Mouse (Mus musculus): ENCODE measurements around the gene Dnah7a. TPM values are rescaled to one million over a fixed set of nuclear protein-coding genes. Genes with fewer than 3 reads are reported as not detected.

Dnah7a gene
- total and polyA plus RNA-seq, 3 experiments: not detected

GRCm38 (mm10) chr1:53721353-53721752, 14.8 kb upstream of the Dnah7a start:
- TF ChIP-seq UBTF (IDR thresholded peaks at IDR 0.05; ENCODE audit: borderline replicate concordance, insufficient read depth, low read depth, low read length): no peak
- no peak for TF ChIP-seq MAX (IDR thresholded peaks at IDR 0.05; ENCODE audit: low read length)
- TF ChIP-seq MEF2A (IDR thresholded peaks at IDR 0.05; ENCODE audit: extremely low read depth, insufficient replicate concordance, low read depth, low read length, poor library complexity, severe bottlenecking): no peak
- Histone ChIP-seq H3K9me3 (replicated peaks; ENCODE audit: insufficient read depth, low read length) (no peaks in the 10 kb centered on the region), H3K4me1 (ENCODE audit: control insufficient read depth in 1 of 2, insufficient read depth in 2 of 2, low read length in 2 of 2) (no peaks in the 10 kb centered on the region), H3K9ac (ENCODE audit: control insufficient read depth, low read depth, low read length, poor library complexity, severe bottlenecking) (no peak overlapping the region), H3K27ac (ENCODE audit: control insufficient read depth, low read depth, low read length) (no peak overlapping the region), H3K27me3 (ENCODE audit: control insufficient read depth in 1 of 2, insufficient read depth in 2 of 2, low read length in 2 of 2) (no peaks in the 10 kb centered on the region), H3K36me3 (ENCODE audit: control insufficient read depth in 1 of 2, insufficient read depth in 2 of 2, low read length in 2 of 2) (no peaks in the 10 kb centered on the region), H3K4me3 (ENCODE audit: control insufficient read depth in 1 of 2, insufficient read depth in 1 of 2, low read depth in 2 of 2, low read length in 2 of 2) (no peak overlapping the region), H3K79me2 (ENCODE audit: control insufficient read depth, insufficient read depth, low read length, poor library complexity) (no peaks in the 10 kb centered on the region)
- no peak for DNase-seq (ENCODE audit: low read depth, low spot score)

- H3K27me3 ChIP-seq (ENCODE audit: control insufficient read depth in 1 of 2, insufficient read depth in 2 of 2, low read length in 2 of 2): no peaks in the 10 kb centered on the region
- DNase-seq (ENCODE audit: low read depth, low spot score): no peak
- no peaks in the 10 kb centered on the region for H3K79me2 ChIP-seq (ENCODE audit: control insufficient read depth, insufficient read depth, low read length, poor library complexity)
- H3K4me3 ChIP-seq (ENCODE audit: control insufficient read depth in 1 of 2, insufficient read depth in 1 of 2, low read depth in 2 of 2, low read length in 2 of 2): no peak overlapping the region
- no peaks in the 10 kb centered on the region for H3K4me1 ChIP-seq (ENCODE audit: control insufficient read depth in 1 of 2, insufficient read depth in 2 of 2, low read length in 2 of 2)
- H3K36me3 ChIP-seq (ENCODE audit: control insufficient read depth in 1 of 2, insufficient read depth in 2 of 2, low read length in 2 of 2): no peaks in the 10 kb centered on the region
- no peak overlapping the region for H3K9ac ChIP-seq (ENCODE audit: control insufficient read depth, low read depth, low read length, poor library complexity, severe bottlenecking)
- no peak overlapping the region for H3K27ac ChIP-seq (ENCODE audit: control insufficient read depth, low read depth, low read length)
- no peaks in the 10 kb centered on the region for H3K9me3 ChIP-seq (replicated peaks; ENCODE audit: insufficient read depth, low read length)
- TF ChIP-seq CHD1 (IDR thresholded peaks at IDR 0.05; ENCODE audit: low read depth, low read length) (no peak), POLR2AphosphoS5 (IDR thresholded peaks at IDR 0.05; ENCODE audit: borderline replicate concordance, low read depth, low read length) (no peak), MYB (IDR thresholded peaks at IDR 0.05; ENCODE audit: low read depth, low read length) (no peak), GATA1 (IDR thresholded peaks at IDR 0.05; ENCODE audit: low read depth, low read length) (no peak), MAZ (IDR thresholded peaks at IDR 0.05; ENCODE audit: low read depth, low read length) (no peak), ZC3H11A (IDR thresholded peaks at IDR 0.05; ENCODE audit: low read depth, low read length) (no peak), TCF12 (IDR thresholded peaks at IDR 0.05; ENCODE audit: low read depth, low read length) (no peak)
Observed at GRCm38 (mm10) chr1:53720601-53721351, 14.2 kb upstream of the Dnah7a start.

- TF ChIP-seq KAT2A (conservative IDR thresholded peaks at IDR 0.05; ENCODE audit: low read depth, low read length) (no peak), MAFK (IDR thresholded peaks at IDR 0.05; ENCODE audit: borderline replicate concordance, low read depth, low read length) (no peak), UBTF (IDR thresholded peaks at IDR 0.05; ENCODE audit: borderline replicate concordance, insufficient read depth, low read depth, low read length) (no peak), EP300 (IDR thresholded peaks at IDR 0.05; ENCODE audit: low read depth in 1 of 2, low read length in 2 of 2) (no peak), POLR2AphosphoS2 (IDR thresholded peaks at IDR 0.05; ENCODE audit: low read length) (no peak), SMC3 (IDR thresholded peaks at IDR 0.05; ENCODE audit: low read depth, low read length) (no peak)
- no peaks in the 10 kb centered on the region for H3K9me3 ChIP-seq (replicated peaks; ENCODE audit: insufficient read depth, low read length)
- H3K27ac ChIP-seq (ENCODE audit: control insufficient read depth, low read depth, low read length): no peak overlapping the region
- no peak overlapping the region for H3K4me3 ChIP-seq (ENCODE audit: control insufficient read depth in 1 of 2, insufficient read depth in 1 of 2, low read depth in 2 of 2, low read length in 2 of 2)
- DNase-seq (ENCODE audit: low read depth, low spot score): no peak
- no peaks in the 10 kb centered on the region for H3K4me1 ChIP-seq (ENCODE audit: control insufficient read depth in 1 of 2, insufficient read depth in 2 of 2, low read length in 2 of 2)
- H3K9ac ChIP-seq (ENCODE audit: control insufficient read depth, low read depth, low read length, poor library complexity, severe bottlenecking): no peak overlapping the region
- no peaks in the 10 kb centered on the region; a peak in 1 of 4 replicates for H3K27me3 ChIP-seq (ENCODE audit: control insufficient read depth in 1 of 2, insufficient read depth in 2 of 2, low read length in 2 of 2)
- H3K79me2 ChIP-seq (ENCODE audit: control insufficient read depth, insufficient read depth, low read length, poor library complexity): no peaks in the 10 kb centered on the region
- no peaks in the 10 kb centered on the region for H3K36me3 ChIP-seq (ENCODE audit: control insufficient read depth in 1 of 2, insufficient read depth in 2 of 2, low read length in 2 of 2)
Observed at GRCm38 (mm10) chr1:53715966-53716515, 9.5 kb upstream of the Dnah7a start.

All from MEL (cell line).